Mouse (Mus musculus) A20 (cell line): ENCODE data around the gene Csnk1e.

ENCODE experiments used
- DNase-seq: peaks from one replicate; pipeline ENCODE4 v3.0.0-alpha.2; 2011; ENCODE audit warnings: low read depth, low spot score

The Csnk1e gene

GRCm38 (mm10) chr15:79395281-79395680, 60.1 kb downstream of the Csnk1e start:
- no peak for DNase-seq

DNA sequence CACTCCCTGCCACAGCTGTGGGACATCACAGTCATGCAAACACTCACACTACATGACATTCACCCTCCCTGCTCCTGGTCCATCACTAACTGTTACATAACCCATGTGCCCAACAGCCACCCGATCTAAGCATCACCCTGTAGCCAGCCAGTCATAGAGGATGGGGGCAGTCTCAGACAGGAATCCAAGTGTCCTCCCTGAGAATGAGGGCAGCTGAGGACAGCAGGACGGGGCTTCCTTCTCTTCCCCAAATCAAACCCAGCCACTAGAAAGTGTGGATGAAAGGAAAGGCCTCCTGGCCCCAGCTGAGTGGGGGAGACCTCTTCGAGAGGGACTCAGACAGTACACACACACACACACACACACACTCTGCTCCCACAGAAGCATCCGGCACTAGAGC, 60.5 kb downstream of the Csnk1e start:
- no peak for DNase-seq

DNA sequence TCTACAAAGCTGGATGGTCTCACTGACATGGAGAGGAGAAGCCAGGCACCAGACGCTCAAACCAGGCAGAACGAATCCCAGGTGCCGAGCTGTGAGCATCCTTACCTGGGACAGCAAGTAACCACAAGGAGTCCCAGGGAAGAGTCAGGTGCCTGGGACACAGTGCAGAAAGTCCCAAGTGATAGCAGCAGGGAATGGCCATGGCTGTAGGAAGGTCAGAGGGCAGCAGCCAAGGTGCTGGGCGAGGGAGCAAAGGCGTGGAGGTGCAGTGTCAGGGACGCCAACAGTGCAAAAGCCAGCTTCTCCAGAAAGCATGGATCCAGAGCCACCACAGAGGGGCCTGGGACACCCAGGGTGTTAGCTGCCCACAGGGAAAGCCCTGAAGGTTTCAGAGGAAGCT, 62.3 kb downstream of the Csnk1e start:
- DNase-seq: no peak

DNA sequence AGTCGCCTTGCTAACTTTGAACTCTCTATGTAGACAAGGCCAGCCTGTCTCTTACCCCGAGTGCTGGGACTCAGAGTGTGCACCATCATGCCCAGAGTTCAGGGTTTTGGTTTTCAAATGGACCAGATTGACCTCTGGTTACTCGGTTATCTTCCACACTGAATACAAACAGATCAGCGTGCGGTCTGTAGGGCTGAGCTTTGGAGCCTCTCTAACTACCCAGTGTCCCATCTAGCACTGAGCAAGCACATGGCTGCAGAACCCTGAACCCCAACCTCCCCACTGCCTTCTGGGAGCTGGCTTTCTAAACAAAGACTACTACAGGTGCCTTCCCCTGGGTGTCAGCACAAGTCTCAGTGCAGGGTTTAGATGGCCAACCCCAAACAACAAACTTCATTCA, 62.8 kb downstream of the Csnk1e start:
- no peak for DNase-seq

DNA sequence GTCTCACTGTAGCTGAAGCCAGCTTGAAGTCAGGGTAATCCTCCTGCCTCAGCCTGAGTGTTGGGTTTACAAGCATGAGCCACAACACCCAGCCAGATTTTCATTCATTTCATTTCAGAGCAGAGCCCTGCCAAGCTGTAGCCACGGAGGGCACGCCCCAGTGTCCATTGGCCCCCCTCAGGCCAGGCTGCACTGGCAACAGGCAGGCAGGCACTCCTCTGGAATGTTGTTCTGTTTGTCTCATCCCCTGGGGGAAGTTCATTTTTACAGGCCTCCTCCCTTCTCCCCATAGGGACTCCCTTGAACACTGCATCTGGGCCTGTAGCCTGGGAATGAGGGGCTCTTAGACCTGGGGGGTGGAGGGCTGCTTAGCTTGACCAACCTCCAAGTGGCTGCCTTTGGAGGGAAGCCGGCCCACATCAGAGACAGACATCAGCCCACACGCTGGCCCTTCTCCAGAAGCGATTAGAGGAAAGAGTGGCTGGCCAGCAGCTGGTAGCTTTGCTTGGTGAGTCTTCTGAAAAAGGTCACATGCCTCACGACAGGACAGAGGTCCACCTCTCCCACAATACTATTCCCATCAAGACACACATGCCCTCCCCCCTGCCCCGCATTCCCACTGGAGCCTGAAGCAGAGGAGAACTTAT, 63.8 kb downstream of the Csnk1e start:
- DNase-seq: no peak

GRCm38 (mm10) chr15:79390434-79390833, 64.9 kb downstream of the Csnk1e start:
- DNase-seq: no peak

DNA sequence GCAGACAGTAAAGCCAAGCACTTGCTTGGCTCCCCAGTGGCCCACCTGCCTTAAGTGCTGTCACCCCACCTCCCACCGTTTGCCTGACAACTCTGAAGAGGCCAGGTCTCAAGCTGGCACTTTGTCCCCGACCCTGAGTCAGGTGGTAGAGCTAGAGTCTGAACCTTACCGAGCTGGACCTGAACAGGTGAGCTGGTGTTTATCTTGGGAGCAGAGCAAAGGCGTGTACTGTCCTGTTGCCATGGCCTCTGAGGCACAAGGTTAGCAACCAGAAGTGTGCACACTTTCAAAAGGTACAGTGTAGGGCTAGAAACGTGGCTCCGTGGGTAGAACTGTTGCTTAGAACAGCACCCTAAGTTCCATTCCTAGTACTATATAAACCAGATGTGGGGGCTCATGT, 67.2 kb downstream of the Csnk1e start:
- DNase-seq: no peak

- DNase-seq: no peak
Observed at GRCm38 (mm10) chr15:79387611-79388010, 67.8 kb downstream of the Csnk1e start.

- no peak for DNase-seq
Observed at GRCm38 (mm10) chr15:79387081-79387480, 68.3 kb downstream of the Csnk1e start.

GRCm38 (mm10) chr15:79381644-79382043, 73.7 kb downstream of the Csnk1e start:
- no peak for DNase-seq

DNA sequence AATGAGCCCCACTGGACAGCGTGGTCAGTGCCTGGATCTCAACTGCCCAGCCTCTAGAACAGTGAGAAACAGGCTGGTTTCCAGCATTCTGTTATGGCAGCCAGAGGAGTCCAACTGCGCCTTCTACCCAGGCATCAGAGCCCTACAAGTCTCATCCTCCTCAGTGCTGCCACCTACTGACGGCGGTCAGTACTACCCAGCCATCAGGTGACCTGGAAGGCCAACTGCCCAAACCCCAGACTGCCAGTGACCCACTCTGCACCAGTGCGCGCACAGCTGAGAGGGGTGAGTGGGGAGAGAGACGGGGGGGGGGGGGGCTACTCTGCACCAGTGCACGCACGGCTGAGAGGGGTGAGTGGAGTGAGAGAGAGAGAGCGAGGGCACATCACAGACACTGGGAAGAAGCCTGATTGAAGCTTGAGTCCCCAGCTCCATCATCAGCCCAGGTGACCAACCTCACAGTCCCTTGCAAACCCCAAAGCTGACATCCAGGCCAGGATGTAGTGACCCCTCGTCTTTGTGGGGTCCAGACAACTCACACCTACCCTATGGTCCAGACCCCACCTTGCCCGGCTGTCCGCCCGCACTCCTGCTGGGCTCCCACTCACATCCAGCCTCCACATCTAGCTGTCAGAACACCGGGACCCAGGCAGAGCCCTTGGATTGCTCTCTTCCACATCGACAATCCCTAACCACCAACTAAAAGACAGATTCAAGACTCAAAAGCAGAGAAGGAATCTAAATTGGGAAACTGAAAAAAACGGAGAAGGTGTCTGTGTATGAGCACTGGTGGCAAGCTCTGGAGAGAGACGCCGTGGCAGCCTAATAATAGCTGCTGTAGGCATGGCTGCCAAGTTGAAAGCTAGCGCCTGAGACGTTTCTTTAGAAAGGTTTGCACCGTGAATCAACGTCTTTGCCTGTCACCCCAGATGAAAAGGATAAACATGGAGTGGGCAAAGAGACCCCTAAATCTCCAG, 74.6 kb downstream of the Csnk1e start:
- DNase-seq: peak; percentile 63

DNA sequence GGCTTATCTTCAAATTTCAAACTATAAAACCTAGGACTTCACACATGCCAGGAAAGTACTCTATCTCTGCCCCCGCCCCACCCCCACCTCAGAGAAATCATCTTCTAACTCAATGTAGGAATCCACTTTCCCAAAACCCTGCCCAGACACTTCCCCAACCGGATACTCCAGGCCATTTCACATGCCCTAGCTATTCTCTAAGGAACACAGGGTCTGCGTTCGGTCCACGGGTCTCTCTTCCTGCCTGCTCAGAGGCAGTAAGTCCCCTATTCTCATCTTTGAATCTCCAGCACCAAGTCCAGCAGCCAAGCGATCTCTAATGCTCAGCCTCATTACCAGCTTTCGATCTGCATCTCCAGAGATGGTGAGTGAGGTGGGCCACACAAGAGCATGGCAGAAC, 75.7 kb downstream of the Csnk1e start:
- no peak for DNase-seq

DNA sequence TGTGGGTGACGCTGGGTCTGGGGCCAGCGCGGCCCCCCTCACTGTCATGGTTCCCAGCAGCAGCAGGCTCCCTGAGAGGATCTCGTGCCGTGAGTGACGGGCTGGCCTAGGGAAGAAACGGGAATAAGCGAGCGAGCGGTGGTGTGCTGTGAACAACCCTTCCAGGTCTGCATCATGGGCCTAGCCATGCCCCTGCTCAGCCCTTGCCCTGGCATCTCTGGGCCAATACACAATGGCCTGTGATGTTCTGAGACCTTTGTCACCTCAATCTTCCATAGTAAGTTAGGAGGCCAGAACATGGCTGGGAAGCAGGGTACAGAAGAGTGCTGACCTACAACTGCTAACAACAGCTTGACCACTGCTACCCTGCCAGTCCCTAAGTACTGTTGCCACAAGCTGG, 76.8 kb downstream of the Csnk1e start:
- no peak for DNase-seq

- no peak for DNase-seq
Observed at GRCm38 (mm10) chr15:79377681-79378080, 77.7 kb downstream of the Csnk1e start.

GRCm38 (mm10) chr15:79374760-79375159, 80.6 kb downstream of the Csnk1e start:
- DNase-seq: no peak

- no peak for DNase-seq
Observed at GRCm38 (mm10) chr15:79370281-79370843, 85.0 kb downstream of the Csnk1e start.

GRCm38 (mm10) chr15:79369452-79370280, 85.7 kb downstream of the Csnk1e start:
- DNase-seq: no peak

GRCm38 (mm10) chr15:79368861-79369440, 86.4 kb downstream of the Csnk1e start:
- DNase-seq: no peak

GRCm38 (mm10) chr15:79368313-79368811, 87.0 kb downstream of the Csnk1e start:
- no peak for DNase-seq
